In genomic region chr17:27655089-27656010, GRCm38 (mm10) we compare ENCODE assay signal across 9 mouse cellular contexts. TPM values are rescaled to one million over a fixed set of nuclear protein-coding genes. Genes with fewer than 3 reads are reported as not detected.
A peak's percentile ranks its signal among the peaks of the same experiment; 100 is the strongest.
DNase-seq lines count a peak whose midpoint lies in the region; ATAC-seq and TF ChIP-seq lines count a peak whose summit lies in the region.
"Had no signal": no experiment of that assay in that cellular context is flagged by ENCODE, and none has a peak within 500 bp of the region (broad histone marks: within the 10 kb centered on the region; RNA-seq: fewer than 3 reads in every experiment).

Gene Pacsin1 (plus strand): TSS chr17:27655509.

- 1% methylated on average over 57 of the region's 65 CpGs for WGBS in embryonic facial prominence, embryonic 13.5 days

- peaks cover 19% of the 10 kb centered on the region for H3K4me1 ChIP-seq in embryonic facial prominence, embryonic 13.5 days

- H3K36me3 ChIP-seq in embryonic facial prominence, embryonic 13.5 days, result no peaks in the 10 kb centered on the region
- no peaks in the 10 kb centered on the region for H3K36me3 ChIP-seq in myocyte (ENCODE audit: control insufficient read depth, insufficient read depth)

- no peak within 1 kb of the TSS for H3K27ac ChIP-seq in embryonic facial prominence, embryonic 13.5 days
- H3K27ac ChIP-seq: macrophage had no signal

- no peak for TF ChIP-seq POLR2A in myocyte (IDR thresholded peaks at IDR 0.05; ENCODE audit: insufficient read length, low read depth)

- intact Hi-C loops in left cerebral cortex, postnatal 4 days (cut with DNase I), result no loop called here

- H3K79me2 ChIP-seq in myocyte (ENCODE audit: control insufficient read depth, insufficient read depth), result no peaks in the 10 kb centered on the region

- peak within 1 kb of the TSS; percentile 96 for H3K4me2 ChIP-seq in embryonic facial prominence, embryonic 13.5 days
- peak within 1 kb of the TSS; percentile 38 for H3K4me2 ChIP-seq in myocyte (ENCODE audit: low read depth)

- H3ac ChIP-seq in myocyte (ENCODE audit: control insufficient read depth, insufficient read length), result no peak within 1 kb of the TSS

- H3K4me3 ChIP-seq in embryonic facial prominence, embryonic 13.5 days, result peak within 1 kb of the TSS; percentile 52
- H3K4me3 ChIP-seq in myocyte, result no peak within 1 kb of the TSS

- H3K27me3 ChIP-seq in embryonic facial prominence, embryonic 13.5 days, result peaks cover 27% of the 10 kb centered on the region
- peaks cover 17% of the 10 kb centered on the region for H3K27me3 ChIP-seq in myocyte (ENCODE audit: control insufficient read depth, insufficient read depth, insufficient read length)

- no peaks in the 10 kb centered on the region for H3K9me3 ChIP-seq in embryonic facial prominence, embryonic 13.5 days

- ATAC-seq in embryonic facial prominence, embryonic 13.5 days (ENCODE audit: insufficient number of reproducible peaks, insufficient read depth, low FRiP score, low TSS enrichment, low read depth), result 0 out of 2 replicates have a peak, but pooled peaks have one; percentile 33

- H3K9ac ChIP-seq in embryonic facial prominence, embryonic 13.5 days, result peak within 1 kb of the TSS; percentile 67

- peak; percentile 42 to 68 for DNase-seq in adrenal gland, adult (ENCODE audit: inconsistent age in 2 of 2, low spot score in 1 of 2)
- DNase-seq in adrenal gland, adult 8-10 months, result no peak
- peak; percentile 56 for DNase-seq in adrenal gland, postnatal 10 days
- peak; percentile 82 for DNase-seq in induced T-regulatory cell, adult 2 months (ENCODE audit: low read depth)
- DNase-seq in left cerebral cortex, postnatal 4 days, result peak; percentile 74
- peak; percentile 60 for DNase-seq in testis, postnatal 10 days (ENCODE audit: low spot score)

TF ChIP-seq in myocyte, 11 proteins besides CTCF, POLR2A, EP300 and RAD21:
- TF ChIP-seq E2F4 (IDR thresholded peaks at IDR 0.05; ENCODE audit: insufficient read depth) (no peak), CEBPB (IDR thresholded peaks at IDR 0.05; ENCODE audit: insufficient read depth, poor library complexity, severe bottlenecking) (no peak), MYOD1 (IDR thresholded peaks at IDR 0.05; ENCODE audit: control insufficient read depth in 1 of 3, insufficient read length in 2 of 3, low read depth in 2 of 3) (peak in 1 of 3 experiments; percentile 20), MAX (IDR thresholded peaks at IDR 0.05; ENCODE audit: low read depth) (no peak), TCF12 (IDR thresholded peaks at IDR 0.05; ENCODE audit: insufficient read depth, poor library complexity, severe bottlenecking) (no peak)

RNA-seq across cellular contexts. Expression of gene Pacsin1, which starts in this region (rescaled TPM):
- total RNA-seq in adrenal gland, adult 8-10 months (2022), result 10 to 100 TPM in 1 of 4 experiments, 1 to 10 TPM in 3; 3.9 to 11.2 (median 7.9) TPM
- total RNA-seq in adrenal gland, postnatal 10 days (2021), result 1 to 10 TPM; 3.2 to 4.6 TPM
- polyA plus RNA-seq in embryonic facial prominence, embryonic 13.5 days (2015; fragmentation: Nextera tagmentation; extraction: Ambion mirVana), result 5.4 and 7.2 TPM in 2 replicates
- total RNA-seq in left cerebral cortex, postnatal 4 days (2021), result 10 to 100 TPM; 66.7 to 77.1 TPM
- polyA plus RNA-seq in myocyte (2012; fragmentation: generic; extraction: Trizol), result 3.0 TPM

Comparison
In these comparisons a context has a peak if more than half of its experiments do, and no peak if none do; other contexts are left out.
1. RNA of gene Pacsin1 (total RNA-seq): 66.7 to 77.1 TPM in left cerebral cortex, postnatal 4 days; 3.9 to 11.2 TPM in adrenal gland, adult 8-10 months and 3.2 to 4.6 TPM in adrenal gland, postnatal 10 days; every median in the first group is over 4 times any median in the second.